ENCODE assay signal across 8 mouse cellular contexts in genomic region chr1:69241502-69242214, GRCm38 (mm10).
DNase-seq lines count a peak whose midpoint lies in the region; ATAC-seq and TF ChIP-seq lines count a peak whose summit lies in the region.

No protein-coding gene starts in this region.

- peak; percentile 44 to 66 for DNase-seq in urinary bladder, adult 18-20 months (ENCODE audit: low spot score in 2 of 2)
- no peak for DNase-seq in urinary bladder, postnatal 10 days (ENCODE audit: low spot score)
- DNase-seq in embryo, embryonic 11.5 days (ENCODE audit: low read depth, low spot score): peak; percentile 52
- peak; percentile 63 for DNase-seq in stomach, postnatal 0 days (ENCODE audit: low spot score)

- no peaks in the 10 kb centered on the region for H3K27me3 ChIP-seq in heart, embryonic 11.5 days (ENCODE audit: control insufficient read depth, insufficient read depth, low read length)
- H3K27me3 ChIP-seq in kidney, embryonic 14.5 days (ENCODE audit: control insufficient read depth, insufficient read depth, low read length): no peaks in the 10 kb centered on the region
- H3K27me3 ChIP-seq in limb, embryonic 13.5 days: 0 out of 2 replicates have a peak, but pooled peaks cover 5% of the 10 kb centered on the region
- H3K27me3 ChIP-seq in midbrain, embryonic 15.5 days (replicated peaks): no peaks in the 10 kb centered on the region
- no peaks in the 10 kb centered on the region for H3K27me3 ChIP-seq in stomach, postnatal 0 days (ENCODE audit: control insufficient read depth, insufficient read depth, low read length)

- no peak for TF ChIP-seq EP300 in stomach, postnatal 0 days (optimal IDR thresholded peaks at IDR 0.05)

- H3K4me1 ChIP-seq in heart, embryonic 11.5 days (ENCODE audit: control insufficient read depth, insufficient read depth, low read length): no peaks in the 10 kb centered on the region
- H3K4me1 ChIP-seq in kidney, embryonic 14.5 days (ENCODE audit: control insufficient read depth, insufficient read depth, low read length): no peaks in the 10 kb centered on the region
- no peaks in the 10 kb centered on the region for H3K4me1 ChIP-seq in limb, embryonic 13.5 days
- no peaks in the 10 kb centered on the region for H3K4me1 ChIP-seq in midbrain, embryonic 15.5 days
- no peaks in the 10 kb centered on the region for H3K4me1 ChIP-seq in stomach, postnatal 0 days (replicated peaks; ENCODE audit: control insufficient read depth, insufficient read depth)

- H3K4me2 ChIP-seq in heart, embryonic 11.5 days: peak overlapping the region; percentile 59
- H3K4me2 ChIP-seq in kidney, embryonic 14.5 days (replicated peaks; ENCODE audit: low read depth, low read length): peak overlapping the region; percentile 35
- H3K4me2 ChIP-seq in limb, embryonic 13.5 days (replicated peaks): peak overlapping the region; percentile 60
- peak overlapping the region; percentile 68 for H3K4me2 ChIP-seq in midbrain, embryonic 15.5 days
- peak overlapping the region; percentile 51 for H3K4me2 ChIP-seq in stomach, postnatal 0 days (replicated peaks; ENCODE audit: low read depth)

- H3K27ac ChIP-seq in heart, embryonic 11.5 days (ENCODE audit: low read depth, low read length): no peak overlapping the region
- no peak overlapping the region for H3K27ac ChIP-seq in kidney, embryonic 14.5 days (ENCODE audit: low read depth, low read length)
- no peak overlapping the region for H3K27ac ChIP-seq in limb, embryonic 13.5 days
- peak overlapping the region; percentile 66 for H3K27ac ChIP-seq in midbrain, embryonic 15.5 days
- no peak overlapping the region for H3K27ac ChIP-seq in stomach, postnatal 0 days (replicated peaks)

- TF ChIP-seq CTCF in stomach, postnatal 0 days (IDR thresholded peaks at IDR 0.05; ENCODE audit: low read depth): peak; percentile 96

- 0 out of 2 replicates have a peak overlapping the region, but pooled peaks have one; percentile 36 for H3K9ac ChIP-seq in heart, embryonic 11.5 days (ENCODE audit: low read depth, low read length)
- no peak overlapping the region for H3K9ac ChIP-seq in kidney, embryonic 14.5 days (ENCODE audit: low read depth, low read length)
- no peak overlapping the region for H3K9ac ChIP-seq in limb, embryonic 13.5 days
- H3K9ac ChIP-seq in midbrain, embryonic 15.5 days: peak overlapping the region; percentile 43
- no peak overlapping the region for H3K9ac ChIP-seq in stomach, postnatal 0 days (ENCODE audit: low read length)

- H3K36me3 ChIP-seq in heart, embryonic 11.5 days (ENCODE audit: control insufficient read depth, insufficient read depth, low read length): no peaks in the 10 kb centered on the region
- H3K36me3 ChIP-seq in kidney, embryonic 14.5 days (ENCODE audit: control insufficient read depth, insufficient read depth, low read length): no peaks in the 10 kb centered on the region
- no peaks in the 10 kb centered on the region for H3K36me3 ChIP-seq in limb, embryonic 13.5 days
- no peaks in the 10 kb centered on the region for H3K36me3 ChIP-seq in midbrain, embryonic 15.5 days (replicated peaks)
- H3K36me3 ChIP-seq in stomach, postnatal 0 days (ENCODE audit: control insufficient read depth, insufficient read depth, low read length): no peaks in the 10 kb centered on the region

- ATAC-seq in heart, embryonic 11.5 days (replicated peaks; ENCODE audit: insufficient number of reproducible peaks, low FRiP score, low TSS enrichment): peak; percentile 57; the same call in 1 of the 2 replicates
- peak; percentile 90 for ATAC-seq in kidney, embryonic 14.5 days (ENCODE audit: low FRiP score, low TSS enrichment)
- ATAC-seq in limb, embryonic 13.5 days (ENCODE audit: low FRiP score, low read depth): peak; percentile 59; the same call in 1 of the 2 replicates
- peak; percentile 97 for ATAC-seq in midbrain, embryonic 15.5 days (replicated peaks)
- ATAC-seq in stomach, postnatal 0 days (ENCODE audit: low FRiP score, low TSS enrichment): peak; percentile 78

- 26% methylated on average over 11 of the region's 11 CpGs for WGBS in heart, embryonic 11.5 days (ENCODE audit: insufficient replicate concordance)
- 18% methylated on average over 11 of the region's 11 CpGs for WGBS in kidney, embryonic 14.5 days
- 21% methylated on average over 11 of the region's 11 CpGs for WGBS in limb, embryonic 13.5 days
- 3% methylated on average over 11 of the region's 11 CpGs for WGBS in midbrain, embryonic 15.5 days
- WGBS in stomach, postnatal 0 days: 6% methylated on average over 11 of the region's 11 CpGs

- H3K9me3 ChIP-seq in heart, embryonic 11.5 days (replicated peaks; ENCODE audit: control insufficient read depth, low read length): no peaks in the 10 kb centered on the region
- no peaks in the 10 kb centered on the region for H3K9me3 ChIP-seq in kidney, embryonic 14.5 days (ENCODE audit: control insufficient read depth, low read length)
- no peaks in the 10 kb centered on the region; the same call in 1 of the 2 replicates for H3K9me3 ChIP-seq in limb, embryonic 13.5 days
- H3K9me3 ChIP-seq in midbrain, embryonic 15.5 days: no peaks in the 10 kb centered on the region
- H3K9me3 ChIP-seq in stomach, postnatal 0 days (ENCODE audit: control insufficient read depth, low read length): no peaks in the 10 kb centered on the region

- no peak overlapping the region; the same call in 1 of the 2 replicates for H3K4me3 ChIP-seq in heart, embryonic 11.5 days (ENCODE audit: low read depth, low read length)
- peak overlapping the region; percentile 25 for H3K4me3 ChIP-seq in kidney, embryonic 14.5 days (ENCODE audit: low read length)
- H3K4me3 ChIP-seq in limb, embryonic 13.5 days: peak overlapping the region; percentile 30
- peak overlapping the region; percentile 42 for H3K4me3 ChIP-seq in midbrain, embryonic 15.5 days
- peak overlapping the region; percentile 15 for H3K4me3 ChIP-seq in stomach, postnatal 0 days (ENCODE audit: low read depth, low read length)

Comparison
In these comparisons a context has a peak if more than half of its experiments do, and no peak if none do; other contexts are left out.
1. H3K9ac ChIP-seq: peak in heart, embryonic 11.5 days (single experiment) and midbrain, embryonic 15.5 days (single experiment); none in kidney, embryonic 14.5 days (single experiment), limb, embryonic 13.5 days (single experiment) and stomach, postnatal 0 days (single experiment).
2. Peak in every context shown above with its lines, with median percentiles within 50 percentile points of each other: ATAC-seq and H3K4me2 ChIP-seq.